Mouse (Mus musculus) olfactory bulb, adult 2 months (tissue): ENCODE results near the gene Ube2d1.

Experiments used
- CTCF ChIP-seq: fragments of 200-500 bp; IDR thresholded peaks from 2 replicates; pipeline ENCODE4 v1.5.1; 2012; ENCODE audit warnings: low read depth, mild to moderate bottlenecking, low read length, moderate library complexity; ENCODE audit not compliant: insufficient read depth
- POLR2A ChIP-seq: fragments of 200-500 bp; IDR thresholded peaks from 2 replicates; pipeline ENCODE4 v1.6.1; 2012; ENCODE audit warnings: mild to moderate bottlenecking, low read depth, low read length, moderate library complexity; ENCODE audit not compliant: insufficient read depth

GRCm38 (mm10) chr10:71223101-71223500 lies 62.0 kb downstream of the Ube2d1 start:
- TF ChIP-seq POLR2A (no peak), CTCF (no peak)
